Mouse (Mus musculus): ENCODE results near the gene Ppp1r13b. TPM values are rescaled to one million over a fixed set of nuclear protein-coding genes. Genes with fewer than 3 reads are reported as not detected.

Gene Ppp1r13b
- total RNA-seq, 2 experiments from 2014 or later, result 60.8 to 61.3 TPM

GRCm38 (mm10) chr12:111892981-111893380 lies 14.9 kb downstream of the Ppp1r13b start:
- no peak for DNase-seq (ENCODE audit: extremely low spot score in 1 of 2, low spot score in 2 of 2)
- intact Hi-C loops (cut with DNase I), result no loop called here

GRCm38 (mm10) chr12:111891800-111892199 lies 16.1 kb downstream of the Ppp1r13b start:
- intact Hi-C loops (cut with DNase I), result no loop called here

GRCm38 (mm10) chr12:111889251-111889650 lies 18.7 kb downstream of the Ppp1r13b start:
- DNase-seq (ENCODE audit: extremely low spot score in 1 of 2, low spot score in 2 of 2), result no peak
- intact Hi-C loops (cut with DNase I), result no loop called here

More at GRCm38 (mm10) chr12:111891800-111892199, 16.1 kb downstream of the Ppp1r13b start:
- no peak for DNase-seq (ENCODE audit: extremely low spot score in 1 of 2, low spot score in 2 of 2)

GRCm38 (mm10) chr12:111888303-111888864 lies 19.5 kb downstream of the Ppp1r13b start:
- no peak for DNase-seq (ENCODE audit: extremely low spot score in 1 of 2, low spot score in 2 of 2)
- intact Hi-C loops (cut with DNase I), result no loop called here

- intact Hi-C loops (cut with DNase I), result no loop called here
- no peak for DNase-seq (ENCODE audit: extremely low spot score in 1 of 2, low spot score in 2 of 2)
These were observed 20.9 kb downstream of the Ppp1r13b start for GRCm38 (mm10) chr12:111887005-111887404.

- DNase-seq (ENCODE audit: extremely low spot score in 1 of 2, low spot score in 2 of 2), result no peak
- intact Hi-C loops (cut with DNase I), result no loop called here
These were observed 25.1 kb downstream of the Ppp1r13b start for GRCm38 (mm10) chr12:111882852-111883251.

GRCm38 (mm10) chr12:111882022-111882421 lies 25.9 kb downstream of the Ppp1r13b start:
- intact Hi-C loops (cut with DNase I), result no loop called here
- DNase-seq (ENCODE audit: extremely low spot score in 1 of 2, low spot score in 2 of 2), result no peak

GRCm38 (mm10) chr12:111878213-111878612 lies 29.7 kb downstream of the Ppp1r13b start:
- intact Hi-C loops (cut with DNase I), result loop anchor here (5.0 to 10.0 kb wide), 2 partner anchors 69 to 217 kb away; no protein-coding TSS in a partner anchor
- DNase-seq (ENCODE audit: extremely low spot score in 1 of 2, low spot score in 2 of 2), result peak; percentile 60 to 87

GRCm38 (mm10) chr12:111875499-111875898 lies 32.4 kb downstream of the Ppp1r13b start:
- intact Hi-C loops (cut with DNase I), result loop anchor here (5.0 to 10.0 kb wide), 2 partner anchors 72 to 219 kb away; no protein-coding TSS in a partner anchor
- DNase-seq (ENCODE audit: extremely low spot score in 1 of 2, low spot score in 2 of 2), result no peak

GRCm38 (mm10) chr12:111874601-111875140 lies 33.2 kb downstream of the Ppp1r13b start:
- intact Hi-C loops (cut with DNase I), result loop anchor here (5.0 to 10.0 kb wide), 2 partner anchors 73 to 220 kb away; no protein-coding TSS in a partner anchor
- DNase-seq (ENCODE audit: extremely low spot score in 1 of 2, low spot score in 2 of 2), result no peak

- intact Hi-C loops (cut with DNase I), result loop anchor here (10.0 kb wide), 1 partner anchor 223 kb away; no protein-coding TSS in a partner anchor
- DNase-seq (ENCODE audit: extremely low spot score in 1 of 2, low spot score in 2 of 2), result no peak
These were observed 35.8 kb downstream of the Ppp1r13b start for GRCm38 (mm10) chr12:111872079-111872478.

- intact Hi-C loops (cut with DNase I), result loop anchor here (10.0 kb wide), 1 partner anchor 224 kb away; no protein-coding TSS in a partner anchor
- no peak for DNase-seq (ENCODE audit: extremely low spot score in 1 of 2, low spot score in 2 of 2)
These were observed 37.1 kb downstream of the Ppp1r13b start for GRCm38 (mm10) chr12:111870811-111871210.

GRCm38 (mm10) chr12:111869806-111870205 lies 38.1 kb downstream of the Ppp1r13b start:
- intact Hi-C loops (cut with DNase I), result loop anchor here (10.0 kb wide), 1 partner anchor 225 kb away; no protein-coding TSS in a partner anchor
- DNase-seq (ENCODE audit: extremely low spot score in 1 of 2, low spot score in 2 of 2), result no peak

- intact Hi-C loops (cut with DNase I), result no loop called here
- no peak for DNase-seq (ENCODE audit: extremely low spot score in 1 of 2, low spot score in 2 of 2)
These were observed 43.6 kb downstream of the Ppp1r13b start for GRCm38 (mm10) chr12:111864206-111864824.

GRCm38 (mm10) chr12:111855448-111855847 lies 52.5 kb downstream of the Ppp1r13b start:
- DNase-seq (ENCODE audit: extremely low spot score in 1 of 2, low spot score in 2 of 2), result no peak
- intact Hi-C loops (cut with DNase I), result no loop called here

- DNase-seq (ENCODE audit: extremely low spot score in 1 of 2, low spot score in 2 of 2), result no peak
- intact Hi-C loops (cut with DNase I), result no loop called here
These were observed 54.4 kb downstream of the Ppp1r13b start for GRCm38 (mm10) chr12:111853546-111853945.

- intact Hi-C loops (cut with DNase I), result no loop called here
- DNase-seq (ENCODE audit: extremely low spot score in 1 of 2, low spot score in 2 of 2), result peak in 1 of 2 experiments; percentile 52
These were observed 54.9 kb downstream of the Ppp1r13b start for GRCm38 (mm10) chr12:111853011-111853436.

GRCm38 (mm10) chr12:111851745-111852144 lies 56.2 kb downstream of the Ppp1r13b start:
- DNase-seq (ENCODE audit: extremely low spot score in 1 of 2, low spot score in 2 of 2), result no peak

GRCm38 (mm10) chr12:111851235-111851634 lies 56.7 kb downstream of the Ppp1r13b start:
- intact Hi-C loops (cut with DNase I), result no loop called here

More at GRCm38 (mm10) chr12:111851745-111852144, 56.2 kb downstream of the Ppp1r13b start:
- intact Hi-C loops (cut with DNase I), result no loop called here

GRCm38 (mm10) chr12:111848300-111848798 lies 59.6 kb downstream of the Ppp1r13b start:
- no peak for DNase-seq (ENCODE audit: extremely low spot score in 1 of 2, low spot score in 2 of 2)
- intact Hi-C loops (cut with DNase I), result no loop called here

More at GRCm38 (mm10) chr12:111851235-111851634, 56.7 kb downstream of the Ppp1r13b start:
- DNase-seq (ENCODE audit: extremely low spot score in 1 of 2, low spot score in 2 of 2), result no peak
